Mouse (Mus musculus) limb, embryonic 13.5 days (tissue): ENCODE data around the gene Trem2. TPM values are rescaled to one million over a fixed set of nuclear protein-coding genes. Genes with fewer than 3 reads are reported as not detected.

ENCODE experiments used
- ATAC-seq: fragments of 200-750 bp; cut with Nextera tagmentation; 2 replicates; pipeline ENCODE4 v1.8.0; 2017; ENCODE audit warnings: low read depth, moderate number of reproducible peaks, moderate TSS enrichment; ENCODE audit not compliant: low FRiP score
- H3K27ac ChIP-seq: fragments of 300-500 bp; sonication (generic); 2 replicates; pipeline ENCODE4 v1.5.1; 2015; ENCODE audit warnings: inconsistent platforms, mild to moderate bottlenecking, moderate library complexity
- H3K27me3 ChIP-seq: fragments of 300-500 bp; sonication (generic); 2 replicates; pipeline ENCODE4 v1.6.1; 2015; ENCODE audit warnings: mild to moderate bottlenecking, inconsistent platforms
- H3K36me3 ChIP-seq: fragments of 300-500 bp; sonication (generic); 2 replicates; pipeline ENCODE4 v1.6.1; 2015; ENCODE audit warnings: inconsistent platforms, mild to moderate bottlenecking, moderate library complexity
- H3K4me1 ChIP-seq: fragments of 300-500 bp; sonication (generic); 2 replicates; pipeline ENCODE4 v1.6.1; 2015; ENCODE audit warnings: inconsistent platforms
- H3K4me2 ChIP-seq: fragments of 300-500 bp; sonication (generic); replicated peaks from 2 replicates; pipeline ENCODE4 v1.6.1; 2015; ENCODE audit warnings: inconsistent platforms, mild to moderate bottlenecking, moderate library complexity
- H3K4me3 ChIP-seq: fragments of 300-500 bp; sonication (generic); 2 replicates; pipeline ENCODE4 v1.5.1; 2015; ENCODE audit warnings: moderate library complexity, mild to moderate bottlenecking, inconsistent platforms
- H3K9ac ChIP-seq: fragments of 300-500 bp; sonication (generic); 2 replicates; pipeline ENCODE4 v1.6.1; 2015; ENCODE audit warnings: mild to moderate bottlenecking, inconsistent platforms
- H3K9me3 ChIP-seq: fragments of 300-500 bp; sonication (generic); 2 replicates; pipeline ENCODE4 v1.6.1; 2016; ENCODE audit warnings: inconsistent platforms
- WGBS: fragments of 180-500 bp; shearing (Covaris S2); methylation state at CpG from one replicate; pipeline ENCODE4 v1.1.7; 2015; 5-methylcytosine and 5-hydroxymethylcytosine counted together
- polyA plus RNA-seq: library from polyadenylated mRNA; unstranded; fragments of >200 nt; fragmentation: Nextera tagmentation; extraction: Ambion mirVana; gene quantifications from 2 replicates; pipeline ENCODE4 v1.2.1, GENCODE M21; 2015

Trem2 gene
- polyA plus RNA-seq, 1 experiment from 2014 or later = 3.6 TPM

DNA sequence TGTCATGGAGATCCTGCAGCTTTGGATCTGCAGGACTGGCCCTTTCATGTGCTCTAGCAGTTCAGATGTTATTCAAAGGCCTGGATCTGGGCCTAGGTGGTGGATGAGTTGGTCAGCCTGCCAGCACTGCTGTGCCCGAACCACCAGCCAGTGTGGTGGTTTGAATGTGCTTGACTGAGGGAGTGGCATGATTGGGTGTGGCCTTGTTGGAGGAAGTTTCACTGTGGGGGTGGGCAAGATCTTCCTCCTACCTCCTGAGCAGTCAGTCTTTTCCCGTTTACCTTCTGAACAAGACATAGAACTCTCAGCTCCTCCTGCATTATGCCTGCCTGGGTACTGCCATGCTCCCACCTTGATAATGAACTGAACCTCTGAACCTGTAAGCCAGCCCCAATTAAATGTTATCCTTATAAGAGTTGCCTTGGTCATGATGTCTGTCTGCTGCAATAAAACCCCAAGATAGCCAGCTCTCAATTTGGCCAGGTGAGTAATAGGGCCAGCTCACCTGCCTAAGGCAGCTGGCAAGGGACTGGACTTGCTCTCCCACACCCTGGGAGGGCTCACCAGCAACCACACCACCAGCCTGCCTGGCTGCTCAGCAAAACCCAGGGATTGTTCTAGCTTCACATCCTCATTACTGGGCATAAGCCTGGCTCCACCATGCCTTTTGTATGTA, 39.7 kb downstream of the Trem2 start:
- Histone ChIP-seq H3K4me1 (no peaks in the 10 kb centered on the region), H3K36me3 (peaks cover 53% of the 10 kb centered on the region), H3K4me3 (no peak overlapping the region), H3K9ac (no peak overlapping the region), H3K4me2 (no peak overlapping the region), H3K9me3 (no peaks in the 10 kb centered on the region), H3K27me3 (no peaks in the 10 kb centered on the region), H3K27ac (no peak overlapping the region; the same call in 1 of the 2 replicates)
- ATAC-seq = no peak
- 92% methylated on average over 2 of the region's 2 CpGs for WGBS

DNA sequence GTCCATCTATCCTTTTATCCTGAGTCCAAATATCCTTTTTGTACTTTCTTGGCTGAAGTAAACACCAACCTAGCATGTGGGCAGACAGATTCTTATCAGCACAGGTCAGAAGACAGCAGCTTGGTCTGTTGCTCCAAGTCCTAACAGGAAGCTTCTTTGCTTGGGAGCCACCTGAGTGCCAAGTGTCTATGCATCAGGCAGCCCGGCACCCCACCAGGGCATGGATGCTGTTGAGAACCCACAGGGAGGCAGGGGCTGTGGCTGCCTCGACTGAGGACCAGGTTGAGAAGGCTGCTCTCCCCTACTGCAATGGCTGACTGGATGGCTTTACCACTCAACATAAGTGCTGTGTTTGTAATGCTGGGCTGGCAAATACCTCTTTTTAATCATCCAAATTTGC, 42.5 kb downstream of the Trem2 start:
- Histone ChIP-seq H3K4me2 (no peak overlapping the region), H3K4me3 (no peak overlapping the region), H3K9ac (no peak overlapping the region), H3K27me3 (no peaks in the 10 kb centered on the region), H3K9me3 (no peaks in the 10 kb centered on the region), H3K27ac (no peak overlapping the region), H3K36me3 (peaks cover 81% of the 10 kb centered on the region), H3K4me1 (no peaks in the 10 kb centered on the region)
- WGBS = 85% methylated on average over 2 of the region's 2 CpGs
- ATAC-seq = no peak

DNA sequence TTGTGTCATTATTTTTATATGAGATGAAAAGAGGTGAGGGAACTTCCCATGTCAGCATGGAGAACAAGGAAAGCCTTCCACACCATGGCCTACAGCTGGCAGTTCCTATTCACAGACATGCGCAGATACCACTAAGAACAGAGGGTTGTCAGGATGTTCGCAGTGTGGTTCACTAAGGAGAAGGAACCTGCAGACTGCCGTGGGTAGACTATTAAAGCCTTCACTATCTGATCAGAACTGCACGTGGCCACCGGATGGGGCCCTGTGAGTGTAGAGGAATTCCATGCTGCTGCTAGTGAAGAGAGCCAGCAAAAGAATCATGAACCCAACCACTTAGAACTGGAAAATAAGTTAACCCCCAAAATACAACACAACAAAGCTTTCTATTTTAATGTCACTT, 43.2 kb downstream of the Trem2 start:
- H3K4me1 ChIP-seq = no peaks in the 10 kb centered on the region
- 96% methylated on average over 5 of the region's 5 CpGs for whole genome bisulfite sequencing
- no peaks in the 10 kb centered on the region for H3K9me3 ChIP-seq
- H3K36me3 ChIP-seq = peaks cover 88% of the 10 kb centered on the region
- no peak overlapping the region for H3K4me3 ChIP-seq
- H3K9ac ChIP-seq = no peak overlapping the region
- no peak for ATAC-seq
- H3K27ac ChIP-seq = no peak overlapping the region
- no peaks in the 10 kb centered on the region for H3K27me3 ChIP-seq
- H3K4me2 ChIP-seq = no peak overlapping the region

DNA sequence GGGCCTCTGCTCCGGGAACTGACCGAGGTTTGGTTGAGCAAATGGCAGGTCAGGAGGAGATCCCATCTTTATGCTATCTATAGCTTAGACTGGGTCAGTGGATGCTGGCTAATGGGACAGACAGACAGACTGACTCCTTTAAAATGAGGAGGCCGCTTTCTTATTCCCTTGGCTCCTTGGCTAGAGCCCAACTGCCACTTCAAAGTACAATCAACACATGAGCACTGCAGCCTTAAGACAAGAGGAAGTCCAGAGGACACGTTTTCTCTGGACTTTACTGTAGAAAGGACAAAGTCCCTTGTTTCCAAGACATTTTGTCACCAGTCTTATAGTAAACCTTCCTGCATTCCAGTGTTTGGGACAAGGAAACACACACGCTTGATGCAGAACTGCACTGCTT, 45.2 kb downstream of the Trem2 start:
- no peak overlapping the region for H3K9ac ChIP-seq
- H3K4me3 ChIP-seq = no peak overlapping the region
- no peak for ATAC-seq
- H3K27ac ChIP-seq = no peak overlapping the region
- no peaks in the 10 kb centered on the region for H3K9me3 ChIP-seq
- H3K36me3 ChIP-seq = peaks cover 98% of the 10 kb centered on the region
- 92% methylated on average over 5 of the region's 5 CpGs for WGBS
- no peak overlapping the region for H3K4me2 ChIP-seq
- no peaks in the 10 kb centered on the region for H3K27me3 ChIP-seq
- H3K4me1 ChIP-seq = no peaks in the 10 kb centered on the region

DNA sequence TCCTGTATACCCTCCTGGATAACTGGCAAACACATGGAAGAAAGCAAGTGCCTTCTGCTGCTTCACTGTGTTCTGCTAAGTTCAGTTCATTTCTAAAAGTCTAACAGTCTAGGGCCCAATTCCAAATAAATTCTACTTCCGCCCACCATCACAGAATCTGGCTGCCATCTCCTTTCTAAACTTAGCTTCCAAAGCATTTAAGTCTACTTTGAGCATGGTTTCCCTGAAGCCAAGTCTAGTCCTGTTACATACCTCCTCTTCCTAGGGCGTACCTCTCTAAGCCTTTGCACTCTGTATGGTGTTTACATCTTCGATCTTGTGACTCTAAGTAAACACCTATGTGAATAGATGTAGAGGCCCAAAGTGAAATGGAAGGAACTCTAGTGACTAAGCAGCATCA, 46.4 kb downstream of the Trem2 start:
- Histone ChIP-seq H3K36me3 (peaks cover 98% of the 10 kb centered on the region), H3K4me3 (no peak overlapping the region), H3K27ac (no peak overlapping the region), H3K27me3 (no peaks in the 10 kb centered on the region), H3K4me1 (no peaks in the 10 kb centered on the region), H3K9ac (no peak overlapping the region), H3K4me2 (no peak overlapping the region), H3K9me3 (no peaks in the 10 kb centered on the region)
- WGBS = 95% methylated on average over 3 of the region's 3 CpGs
- no peak for ATAC-seq

DNA sequence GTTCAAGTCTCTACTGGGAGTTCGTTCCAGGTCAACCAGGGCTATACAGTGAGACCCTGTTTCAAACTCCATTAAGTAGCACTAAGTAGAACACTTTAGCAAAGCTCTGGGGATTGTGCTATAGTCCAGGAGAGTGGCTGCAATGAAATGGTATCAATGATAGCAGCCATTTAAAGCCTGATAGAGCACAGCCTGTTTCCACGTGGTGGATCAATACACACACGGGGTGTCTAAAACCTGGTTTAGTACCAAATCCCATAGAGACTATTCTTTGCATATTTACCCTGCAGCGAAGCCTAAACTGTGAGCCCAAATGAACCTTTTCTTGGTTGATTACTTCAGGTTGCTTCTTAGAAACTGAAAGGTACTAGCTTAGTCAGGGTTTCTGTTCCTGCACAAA, 55.5 kb downstream of the Trem2 start:
- no peak overlapping the region for H3K4me2 ChIP-seq
- H3K9me3 ChIP-seq = no peaks in the 10 kb centered on the region
- no peak for ATAC-seq
- H3K27ac ChIP-seq = no peak overlapping the region
- WGBS = 79% methylated on average over 4 of the region's 4 CpGs
- H3K36me3 ChIP-seq = peaks cover 42% of the 10 kb centered on the region
- no peaks in the 10 kb centered on the region for H3K4me1 ChIP-seq
- H3K4me3 ChIP-seq = no peak overlapping the region
- H3K27me3 ChIP-seq = no peaks in the 10 kb centered on the region
- no peak overlapping the region for H3K9ac ChIP-seq

DNA sequence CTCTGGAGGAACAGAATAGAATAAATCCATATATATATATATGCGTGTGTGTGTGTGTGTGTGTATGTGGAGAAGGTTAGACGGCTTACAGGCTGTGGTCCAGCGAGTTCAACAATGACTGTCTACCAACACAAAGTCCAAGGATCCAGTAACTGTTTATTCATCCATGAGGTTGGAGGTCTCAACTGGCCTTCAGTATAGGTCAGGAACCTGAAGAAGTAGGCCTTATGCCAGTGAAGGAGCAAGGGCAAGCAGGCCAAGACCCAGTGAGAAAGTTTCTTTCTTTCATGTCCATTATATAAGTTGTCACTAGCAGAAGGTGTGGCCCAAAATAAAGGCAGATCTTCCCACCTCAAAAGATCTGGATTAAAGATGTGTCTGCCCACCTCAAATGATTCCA, 56.5 kb downstream of the Trem2 start:
- Histone ChIP-seq H3K4me1 (peaks cover 9% of the 10 kb centered on the region), H3K4me2 (no peak overlapping the region), H3K9me3 (no peaks in the 10 kb centered on the region), H3K36me3 (peaks cover 31% of the 10 kb centered on the region), H3K9ac (no peak overlapping the region), H3K27me3 (no peaks in the 10 kb centered on the region), H3K4me3 (no peak overlapping the region), H3K27ac (no peak overlapping the region)
- whole genome bisulfite sequencing = 92% methylated on average over 3 of the region's 3 CpGs
- ATAC-seq = no peak

Other genes starting within 250 kb of the Trem2 start
- gene 9830107B12Rik, start 200.1 kb upstream of the Trem2 start, polyA plus RNA-seq = not detected in 2 replicates
- 0.11 TPM in 1 of 2 replicates, not detected in the other for gene A530064D06Rik, start 179.1 kb upstream of the Trem2 start, polyA plus RNA-seq
- gene Trem1, start 113.6 kb upstream of the Trem2 start, polyA plus RNA-seq = 0.06 TPM in 1 of 2 replicates, not detected in the other
- 0.14 TPM in 1 of 2 replicates, not detected in the other for gene Trem3, start 98.6 kb upstream of the Trem2 start, polyA plus RNA-seq
- gene Treml4, start 82.1 kb upstream of the Trem2 start, polyA plus RNA-seq = 0.48 TPM in 1 of 2 replicates, not detected in the other
- 0.15 and 0.51 TPM in 2 replicates for gene Treml2, start 46.9 kb upstream of the Trem2 start, polyA plus RNA-seq
- gene B430306N03Rik, start 30.3 kb upstream of the Trem2 start, polyA plus RNA-seq = 0.10 and 0.11 TPM in 2 replicates
- 1.1 and 1.3 TPM in 2 replicates for gene Treml1, start 13.5 kb downstream of the Trem2 start, polyA plus RNA-seq
- gene Nfya, start 63.5 kb downstream of the Trem2 start, polyA plus RNA-seq = 16.7 and 17.2 TPM in 2 replicates
- 52.5 and 56.6 TPM in 2 replicates for gene Oard1, start 63.6 kb downstream of the Trem2 start, polyA plus RNA-seq
- 21.8 and 21.9 TPM in 2 replicates for gene Apobec2, start 86.5 kb downstream of the Trem2 start, polyA plus RNA-seq
- gene Tspo2, start 105.1 kb downstream of the Trem2 start, polyA plus RNA-seq = 1.8 and 2.0 TPM in 2 replicates
- 0.31 and 0.32 TPM in 2 replicates for gene Unc5cl, start 108.5 kb downstream of the Trem2 start, polyA plus RNA-seq